Mouse (Mus musculus): ENCODE data around the gene Frmd4a. TPM values are rescaled to one million over a fixed set of nuclear protein-coding genes. Genes with fewer than 3 reads are reported as not detected.

Frmd4a gene
- polyA plus RNA-seq, 1 experiment from 2014 or later: 35.9 TPM

DNA sequence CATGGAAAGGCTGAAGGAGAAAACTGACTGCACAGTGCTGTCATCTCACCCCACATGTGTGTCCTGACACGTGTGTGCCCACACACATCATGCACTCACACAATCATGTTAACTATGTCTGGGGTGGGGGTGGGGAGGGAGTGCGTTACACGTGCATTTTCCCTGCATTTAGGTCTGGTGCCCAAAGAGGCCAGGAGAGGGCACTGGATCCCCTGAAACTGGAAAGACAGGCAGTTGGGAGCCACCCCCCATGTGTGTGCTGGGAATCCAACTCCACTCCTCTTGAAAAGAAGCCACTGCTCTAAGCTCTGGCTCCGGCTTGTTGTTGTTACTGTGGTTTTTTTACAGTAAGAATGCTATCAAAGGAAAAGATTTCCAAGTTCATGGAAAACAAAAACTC, 627.5 kb downstream of the Frmd4a start:
- peaks cover 6% of the 10 kb centered on the region; the same call in 1 of the 2 replicates for H3K4me1 ChIP-seq
- H3K9ac ChIP-seq: no peak overlapping the region
- H3K27ac ChIP-seq: no peak overlapping the region
- H3K36me3 ChIP-seq: peaks cover 63% of the 10 kb centered on the region
- no peak for ATAC-seq (replicated peaks; ENCODE audit: low FRiP score)
- no peaks in the 10 kb centered on the region for H3K27me3 ChIP-seq
- WGBS: 89% methylated on average over 4 of the region's 4 CpGs
- no peak overlapping the region for H3K4me2 ChIP-seq
- H3K4me3 ChIP-seq (replicated peaks): no peak overlapping the region
- no peaks in the 10 kb centered on the region for H3K9me3 ChIP-seq (replicated peaks)

DNA sequence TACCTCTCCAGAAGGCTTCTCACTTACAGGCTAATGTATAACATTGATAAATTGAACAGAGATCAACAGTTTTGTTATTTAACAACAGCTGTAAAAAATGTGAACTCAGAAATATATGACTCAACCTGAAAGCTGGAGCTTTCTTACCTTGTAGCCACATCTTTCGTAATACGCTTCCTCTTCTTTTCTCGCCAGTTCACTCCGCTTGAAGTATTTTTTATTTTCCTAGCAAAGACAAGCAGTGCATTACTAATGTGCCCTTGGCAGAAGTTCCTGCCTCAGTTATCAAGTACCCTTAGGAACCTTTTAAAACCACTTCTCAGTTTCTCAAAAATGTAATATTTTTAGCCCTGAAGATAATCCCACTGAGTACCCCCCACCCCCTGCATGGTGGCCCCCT, 630.6 kb downstream of the Frmd4a start:
- H3K4me3 ChIP-seq (replicated peaks): no peak overlapping the region
- 88% methylated on average over 4 of the region's 4 CpGs for WGBS
- H3K27ac ChIP-seq: no peak overlapping the region
- H3K36me3 ChIP-seq: peaks cover 37% of the 10 kb centered on the region
- H3K27me3 ChIP-seq: no peaks in the 10 kb centered on the region
- no peaks in the 10 kb centered on the region for H3K9me3 ChIP-seq (replicated peaks)
- no peak overlapping the region for H3K4me2 ChIP-seq
- peaks cover 15% of the 10 kb centered on the region for H3K4me1 ChIP-seq
- H3K9ac ChIP-seq: no peak overlapping the region
- no peak for ATAC-seq (replicated peaks; ENCODE audit: low FRiP score)

DNA sequence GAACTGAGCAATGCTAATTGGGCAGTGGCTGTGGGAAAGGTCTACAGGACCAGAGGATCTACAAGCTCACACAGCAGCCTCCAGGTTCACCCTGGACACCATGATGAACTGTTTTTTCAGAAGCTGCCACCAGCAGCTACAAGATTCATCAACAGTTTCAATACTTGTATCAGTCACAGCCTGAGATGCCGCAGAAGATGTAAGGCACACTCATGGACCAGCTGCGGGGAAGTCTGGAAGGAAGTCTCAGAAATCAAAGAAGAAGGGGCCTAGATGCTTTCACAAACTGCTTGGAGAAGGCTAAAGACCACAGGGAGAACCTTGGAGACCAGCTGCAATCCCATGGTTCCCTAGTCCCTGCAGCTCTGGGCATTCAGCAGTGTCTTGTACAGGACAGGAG, 632.1 kb downstream of the Frmd4a start:
- Histone ChIP-seq H3K9me3 (replicated peaks) (no peaks in the 10 kb centered on the region), H3K27ac (no peak overlapping the region), H3K4me2 (no peak overlapping the region), H3K4me3 (replicated peaks) (no peak overlapping the region), H3K9ac (no peak overlapping the region), H3K4me1 (peaks cover 15% of the 10 kb centered on the region), H3K27me3 (no peaks in the 10 kb centered on the region), H3K36me3 (peaks cover 27% of the 10 kb centered on the region)
- WGBS: 97% methylated on average over 2 of the region's 2 CpGs
- no peak for ATAC-seq (replicated peaks; ENCODE audit: low FRiP score)

DNA sequence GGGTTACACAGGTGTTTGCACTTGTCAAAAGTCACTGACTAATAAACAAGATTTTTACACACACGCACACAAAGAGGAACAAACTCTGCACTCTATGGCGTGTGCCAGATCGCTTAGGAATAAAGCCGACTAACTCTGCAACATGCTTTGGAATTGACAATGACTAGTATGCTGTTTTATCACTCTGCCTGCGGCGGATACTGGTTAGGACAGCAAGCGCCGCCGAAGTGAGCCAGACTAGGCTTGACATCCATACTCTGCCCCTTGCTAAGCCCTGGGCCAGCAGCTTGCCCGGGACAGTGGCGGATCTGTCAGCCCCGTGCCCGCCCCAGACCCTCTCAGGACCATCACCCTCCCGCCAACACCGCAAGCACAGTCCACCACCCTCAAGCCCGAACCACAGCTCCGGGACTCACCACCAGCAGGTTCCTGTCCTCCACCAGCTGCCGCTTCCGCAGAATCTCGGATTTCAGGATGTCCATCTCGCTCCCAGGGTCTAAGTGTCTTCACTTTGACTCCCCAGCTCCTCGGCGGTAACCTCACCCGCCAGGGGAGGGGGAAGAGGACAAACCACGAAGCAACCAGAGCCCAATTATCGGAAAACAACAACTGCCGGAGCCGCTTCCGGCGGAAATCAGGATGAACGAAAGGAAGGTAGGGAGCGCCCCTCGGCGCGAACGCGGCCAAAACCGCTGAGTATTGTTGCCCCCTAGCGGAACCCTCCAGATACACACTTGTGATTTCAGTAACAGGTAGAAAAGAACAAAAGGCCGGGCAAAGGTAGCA, 634.2 kb downstream of the Frmd4a start, which contains the start of gene Prpf18:
Prpf18 (minus strand) TSS at position 614 of the 786 bp plus-strand sequence.
- 1% methylated on average over 40 of the region's 40 CpGs for WGBS

DNA sequence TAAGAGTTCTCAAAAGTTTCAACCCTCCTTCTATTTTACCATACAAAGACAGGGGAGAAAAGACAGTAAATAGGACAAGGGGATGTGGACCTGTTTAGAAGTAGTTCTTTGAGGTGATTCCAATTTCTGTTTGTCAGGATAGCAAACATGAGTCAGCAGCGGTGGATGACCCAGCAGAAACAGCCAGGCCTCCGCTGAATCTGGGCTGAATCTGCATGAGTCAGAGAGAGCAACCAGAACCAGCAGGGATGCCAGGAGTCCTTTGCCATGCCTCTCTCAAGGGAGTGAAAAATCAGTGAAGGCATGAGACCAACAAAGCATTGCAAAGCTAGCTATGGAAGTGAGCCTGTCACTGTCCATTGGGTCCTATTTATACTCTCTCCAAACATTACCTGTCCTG, 643.2 kb downstream of the Frmd4a start:
- 80% methylated on average over 2 of the region's 2 CpGs for WGBS
- Histone ChIP-seq H3K27ac (no peak overlapping the region), H3K9ac (no peak overlapping the region), H3K4me1 (no peaks in the 10 kb centered on the region), H3K36me3 (no peaks in the 10 kb centered on the region), H3K4me3 (replicated peaks) (no peak overlapping the region), H3K9me3 (replicated peaks) (no peaks in the 10 kb centered on the region), H3K4me2 (no peak overlapping the region), H3K27me3 (no peaks in the 10 kb centered on the region; the same call in 1 of the 2 replicates)
- no peak for ATAC-seq (replicated peaks; ENCODE audit: low FRiP score)

More for the DNA sequence above, 634.2 kb downstream of the Frmd4a start, which contains the start of gene Prpf18:
- Histone ChIP-seq H3K27me3 (no peaks in the 10 kb centered on the region), H3K4me3 (replicated peaks) (peak within 1 kb of the TSS; percentile 95), H3K9me3 (replicated peaks) (no peaks in the 10 kb centered on the region), H3K36me3 (peaks cover 9% of the 10 kb centered on the region), H3K4me1 (peaks cover 15% of the 10 kb centered on the region), H3K4me2 (peak within 1 kb of the TSS; percentile 68), H3K9ac (peak within 1 kb of the TSS; percentile 94), H3K27ac (peak within 1 kb of the TSS; percentile 83)
- ATAC-seq (replicated peaks; ENCODE audit: low FRiP score): peak; percentile 92
